ENCODE assay signal across 9 mouse cellular contexts in genomic region chr13:24049267-24050034, GRCm38 (mm10). TPM values are rescaled to one million over a fixed set of nuclear protein-coding genes. Genes with fewer than 3 reads are reported as not detected.
A peak's percentile ranks its signal among the peaks of the same experiment; 100 is the strongest.
DNase-seq lines count a peak whose midpoint lies in the region; ATAC-seq lines count a peak whose summit lies in the region.
"Had no signal": no experiment of that assay in that cellular context is flagged by ENCODE, and none has a peak within 500 bp of the region (broad histone marks: within the 10 kb centered on the region; RNA-seq: fewer than 3 reads in every experiment).

No protein-coding gene starts in this region.

- DNase-seq in kidney, postnatal 10 days = peak; percentile 11
- DNase-seq in kidney, adult 11 months = no peak
- peak; percentile 71 to 86 for DNase-seq in frontal cortex, postnatal 36 days (ENCODE audit: low spot score in 2 of 2)
- peak; percentile 78 for DNase-seq in left cerebral cortex, postnatal 4 days
- no peak for DNase-seq in heart, adult 8-10 months (ENCODE audit: low spot score)
- no peak for DNase-seq in thymus, postnatal 36 days
- DNase-seq in testis, postnatal 10 days (ENCODE audit: low spot score) = no peak

- intact Hi-C loops in left cerebral cortex, postnatal 4 days (cut with DNase I) = no loop called here

- peak; percentile 97 for ATAC-seq in cerebellum, adult (ENCODE audit: insufficient number of reproducible peaks, low FRiP score, low TSS enrichment)

RNA-seq across cellular contexts. Expression of gene Scgn, which starts 58.4 kb away (rescaled TPM):
- total RNA-seq in left cerebral cortex, postnatal 4 days (2021) = under 1 TPM; 0.26 to 0.58 TPM
- not detected for total RNA-seq in heart, adult 8-10 months (2022)
- total RNA-seq: G1E had no signal

Comparison
In these comparisons a context has a peak if more than half of its experiments do, and no peak if none do; other contexts are left out.
1. DNase-seq: peak in kidney, postnatal 10 days (single experiment), frontal cortex, postnatal 36 days (2 of 2) and left cerebral cortex, postnatal 4 days (single experiment); none in kidney, adult 11 months (single experiment), heart, adult 8-10 months (single experiment), thymus, postnatal 36 days (0 of 2) and testis, postnatal 10 days (single experiment).